Mouse (Mus musculus): Measurements from ENCODE around the gene Hmcn1. TPM values are rescaled to one million over a fixed set of nuclear protein-coding genes. Genes with fewer than 3 reads are reported as not detected.

The Hmcn1 gene
- total RNA-seq, 4 experiments from 2014 or later, result 1.2 to 2.5 (median 1.8) TPM

DNA sequence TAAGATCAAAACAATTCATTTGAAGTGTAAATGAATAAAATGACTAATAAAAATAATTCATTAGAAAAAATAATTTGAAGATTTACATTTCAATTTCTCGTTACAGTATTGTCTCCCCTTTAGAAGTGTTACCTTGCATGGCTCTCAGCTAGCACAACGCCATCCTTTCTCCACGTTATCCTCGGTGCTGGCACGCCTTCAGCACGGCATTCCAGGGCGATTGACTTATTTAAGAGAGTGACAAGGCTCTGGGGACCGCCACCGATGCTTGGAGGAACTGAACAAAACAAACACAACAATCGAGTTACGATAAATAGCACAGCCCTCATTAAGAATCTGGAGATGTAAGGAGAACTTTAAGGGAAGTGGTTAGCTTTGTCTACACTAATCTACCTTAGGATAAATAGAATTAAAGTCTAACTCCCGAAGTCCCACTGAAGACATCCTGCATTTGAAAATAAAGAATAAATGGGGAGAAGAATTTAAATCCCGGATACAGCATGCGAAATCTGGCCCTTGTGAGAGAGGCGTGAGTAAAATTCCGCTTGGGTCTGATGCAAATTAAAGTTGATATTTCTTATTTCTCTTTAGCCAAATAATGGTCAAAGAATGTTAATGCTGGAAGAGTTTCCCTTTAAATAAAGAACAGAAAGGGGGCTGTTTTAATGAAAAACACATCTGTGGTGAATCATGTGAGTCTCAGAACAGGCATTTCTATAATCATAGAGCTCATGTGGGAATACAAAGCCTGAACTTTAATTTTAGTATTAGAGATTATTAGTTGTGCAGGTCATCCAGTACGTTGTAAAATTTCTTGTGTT lies 362.0 kb downstream of the Hmcn1 start:
- DNase-seq, result no peak

- no peak for DNase-seq
Observed at GRCm38 (mm10) chr1:150623226-150623625, 370.0 kb downstream of the Hmcn1 start.

DNA sequence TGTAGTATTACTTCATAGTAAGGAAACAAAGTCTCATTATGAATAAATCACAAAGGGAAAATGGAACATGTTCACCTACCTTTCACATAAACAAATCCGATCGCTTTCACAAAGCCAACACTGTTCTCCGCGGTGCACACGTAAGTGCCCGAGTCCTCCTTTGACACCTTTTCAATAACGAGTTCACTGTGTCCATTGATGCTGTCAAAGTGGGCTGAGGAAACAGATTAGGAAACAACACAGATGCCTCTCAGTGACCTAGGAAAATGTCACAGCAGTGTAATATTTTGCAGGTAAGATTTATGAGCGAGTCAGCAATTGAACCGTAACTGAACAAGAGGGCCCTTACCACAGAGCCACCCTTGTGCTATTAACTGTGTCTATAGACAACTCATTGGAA lies 382.7 kb downstream of the Hmcn1 start:
- DNase-seq, result no peak

GRCm38 (mm10) chr1:150606173-150606572 lies 387.1 kb downstream of the Hmcn1 start:
- no peak for DNase-seq

GRCm38 (mm10) chr1:150593614-150594013 lies 399.6 kb downstream of the Hmcn1 start:
- DNase-seq, result no peak

DNA sequence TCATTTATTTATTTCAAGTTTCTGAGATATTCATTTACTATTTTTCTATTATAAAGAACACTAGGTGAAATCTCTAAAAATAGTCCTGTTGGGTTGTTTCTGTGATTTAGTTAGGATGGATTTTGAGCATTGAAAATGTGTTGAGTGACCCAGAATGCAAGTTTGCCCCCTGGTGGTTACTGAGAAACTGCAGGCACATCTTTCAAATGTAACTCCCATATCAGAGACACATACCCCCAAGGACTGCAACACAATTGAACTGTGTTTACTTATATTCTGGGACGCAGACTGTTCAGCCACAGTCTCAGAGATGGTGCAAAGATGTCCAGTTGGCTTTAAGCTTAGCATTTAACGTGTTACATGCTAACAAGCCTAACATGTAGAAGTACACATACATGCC lies 402.0 kb downstream of the Hmcn1 start:
- no peak for DNase-seq

- no peak for DNase-seq
Observed at GRCm38 (mm10) chr1:150587410-150587809, 405.8 kb downstream of the Hmcn1 start.

DNA sequence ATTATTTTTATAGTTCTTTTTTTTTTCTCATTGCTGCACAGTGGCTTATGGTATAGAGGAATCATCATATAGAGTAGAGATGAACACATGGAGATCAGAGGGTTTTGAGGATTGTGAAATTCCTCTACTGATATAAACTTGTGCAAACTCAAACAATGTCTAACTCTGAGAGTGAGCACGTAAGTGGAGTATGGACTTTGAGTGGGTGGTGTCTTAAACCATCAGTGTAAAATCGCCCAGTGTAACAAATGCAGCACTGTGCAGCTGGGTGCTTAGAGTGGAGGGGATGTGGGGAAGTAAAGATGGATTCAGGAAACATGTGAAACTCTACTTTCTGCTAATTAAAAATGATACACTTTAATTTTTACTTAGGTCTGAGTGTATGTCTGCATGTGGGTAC lies 408.8 kb downstream of the Hmcn1 start:
- DNase-seq, result no peak

- no peak for DNase-seq
Observed at GRCm38 (mm10) chr1:150583734-150584133, 409.5 kb downstream of the Hmcn1 start.

- no peak for DNase-seq
Observed at GRCm38 (mm10) chr1:150580561-150580960, 412.7 kb downstream of the Hmcn1 start.

DNA sequence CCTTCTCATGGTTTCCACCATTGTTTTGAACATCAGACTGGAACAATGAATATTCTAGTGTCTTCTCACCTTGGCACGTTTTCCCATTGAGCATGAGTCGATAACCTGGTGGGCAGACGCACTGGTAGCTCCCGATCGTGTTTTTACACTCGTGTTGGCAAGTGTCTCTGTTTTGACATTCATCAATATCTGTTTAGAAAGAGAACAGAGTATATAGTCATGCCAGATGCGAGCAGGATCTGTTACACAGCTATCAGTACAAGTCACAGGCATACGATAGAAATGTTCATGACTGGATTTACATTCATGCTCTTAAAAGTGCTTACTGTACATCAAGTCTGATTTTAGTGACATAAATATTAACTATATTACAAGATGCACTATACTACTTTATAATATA lies 419.8 kb downstream of the Hmcn1 start:
- no peak for DNase-seq

DNA sequence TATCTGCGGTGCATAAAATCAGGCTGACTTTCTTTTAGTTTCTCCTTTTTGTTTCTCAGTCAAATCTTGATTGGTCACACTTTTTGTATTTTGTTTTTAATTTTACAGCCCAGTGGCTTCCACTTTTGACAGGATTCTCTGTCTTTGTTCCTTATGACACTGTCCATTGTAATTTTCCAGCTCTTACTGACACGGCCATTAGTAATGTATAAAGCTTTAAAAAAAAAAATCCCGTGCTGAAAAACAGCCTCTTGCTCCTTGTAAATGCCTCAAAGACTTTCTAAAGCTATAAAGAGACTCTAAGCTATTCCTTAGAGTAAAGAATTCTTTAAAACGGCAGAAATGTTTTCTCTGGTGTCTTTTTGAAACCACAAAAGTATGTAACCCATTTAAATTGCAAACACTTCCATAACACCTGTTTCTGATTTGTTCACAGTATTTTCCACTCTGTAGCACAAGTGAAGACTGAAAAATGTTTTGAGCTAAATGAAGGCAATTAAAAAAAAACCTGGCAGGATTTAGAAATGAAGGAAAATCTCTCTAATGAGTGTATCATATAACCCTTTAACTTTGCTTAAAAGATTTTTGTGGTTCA lies 422.6 kb downstream of the Hmcn1 start:
- DNase-seq, result no peak

- no peak for DNase-seq
Observed at GRCm38 (mm10) chr1:150569820-150570543, 423.3 kb downstream of the Hmcn1 start.

DNA sequence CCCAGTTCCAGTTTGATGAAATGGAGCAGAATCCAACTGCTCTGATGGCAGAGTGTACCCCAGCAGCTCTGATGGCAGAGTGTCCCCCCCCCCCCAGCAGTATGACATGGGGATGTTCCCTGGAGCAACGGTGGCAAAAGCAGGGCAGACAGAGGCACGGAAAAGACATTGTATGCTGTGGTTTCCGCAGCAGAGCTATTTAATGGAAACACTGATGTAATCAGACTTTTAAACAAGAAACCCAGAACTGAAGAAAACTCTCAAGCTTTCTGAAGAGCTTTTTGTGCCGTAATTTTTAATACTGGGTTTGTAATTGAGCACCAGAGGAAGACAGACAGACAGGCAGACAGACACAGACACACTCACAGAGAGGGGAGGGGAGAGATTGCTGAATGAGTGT lies 426.9 kb downstream of the Hmcn1 start:
- no peak for DNase-seq

GRCm38 (mm10) chr1:150556621-150557020 lies 436.6 kb downstream of the Hmcn1 start:
- DNase-seq, result no peak

- DNase-seq, result no peak
Observed at GRCm38 (mm10) chr1:150551390-150551789, 441.8 kb downstream of the Hmcn1 start.

GRCm38 (mm10) chr1:150546463-150546862 lies 446.8 kb downstream of the Hmcn1 start:
- DNase-seq, result no peak

GRCm38 (mm10) chr1:150540267-150540666 lies 453.0 kb downstream of the Hmcn1 start:
- DNase-seq, result no peak

- no peak for DNase-seq
Observed at GRCm38 (mm10) chr1:150537410-150538128, 455.7 kb downstream of the Hmcn1 start.

DNA sequence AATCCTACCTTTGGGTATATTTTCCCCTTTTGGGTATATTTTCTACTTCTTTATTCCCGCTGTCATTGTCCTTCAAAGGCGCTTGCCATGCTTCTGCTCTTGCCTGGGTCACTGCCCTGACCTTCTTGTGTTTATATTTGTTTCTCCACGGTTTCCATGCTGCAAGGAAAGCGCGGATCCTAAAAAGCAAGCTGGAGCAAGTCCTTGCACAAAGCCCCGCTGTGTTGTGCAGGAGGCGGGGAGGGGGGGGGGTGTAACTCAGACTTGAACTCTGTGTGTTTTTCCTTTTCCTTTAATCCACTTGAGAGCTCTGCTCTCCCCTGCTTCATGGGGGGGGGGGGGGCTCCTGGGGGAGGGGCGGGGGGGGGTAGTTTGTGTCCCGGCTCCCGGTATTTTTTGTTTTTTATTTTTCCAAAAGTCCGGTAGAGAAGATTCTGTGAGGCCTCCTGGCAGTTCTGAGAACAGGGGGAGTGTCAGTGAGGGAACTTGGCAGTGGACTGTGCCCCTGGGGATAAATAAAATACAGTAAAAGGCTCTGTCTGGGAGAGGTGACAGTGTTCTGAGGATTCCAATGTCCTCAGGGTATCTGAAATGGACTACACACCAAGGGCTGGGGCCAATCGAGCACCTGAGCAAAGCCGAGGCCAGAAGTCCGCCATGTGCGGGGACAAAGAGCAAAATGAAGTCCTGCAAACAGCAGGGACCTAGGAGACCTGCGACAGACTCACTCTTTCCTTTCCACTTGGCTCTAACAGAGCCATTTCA lies 457.3 kb downstream of the Hmcn1 start:
- no peak for DNase-seq

DNA sequence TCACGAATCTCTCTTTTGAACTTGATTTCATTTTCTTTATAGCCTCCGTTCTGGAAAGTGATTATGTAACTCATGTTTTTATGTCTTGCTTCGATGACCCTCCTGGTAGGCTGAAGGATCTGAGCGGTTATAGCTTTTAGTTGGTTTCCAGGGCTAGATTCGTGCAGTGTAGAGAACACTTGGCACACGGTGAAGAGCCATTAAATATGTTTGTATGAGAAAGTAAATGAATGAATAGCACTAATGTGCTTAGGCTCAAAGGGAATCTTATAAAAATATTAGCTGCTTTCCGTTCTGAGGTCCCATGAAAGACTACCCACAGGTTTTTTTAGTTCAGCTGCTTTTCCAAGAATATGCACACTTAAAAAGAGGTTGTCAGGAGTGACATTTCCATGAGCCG lies 458.6 kb downstream of the Hmcn1 start:
- no peak for DNase-seq

- no peak for DNase-seq
Observed at GRCm38 (mm10) chr1:150513041-150513440, 480.2 kb downstream of the Hmcn1 start.
